Mouse (Mus musculus): ENCODE measurements at regions not wholly inside any gene's neighbourhood (a gene's known extent, or its start where the extent isn't known, plus 50 kb on each side); places are given as distances from the start of the nearest gene placed in this dataset.

DNA sequence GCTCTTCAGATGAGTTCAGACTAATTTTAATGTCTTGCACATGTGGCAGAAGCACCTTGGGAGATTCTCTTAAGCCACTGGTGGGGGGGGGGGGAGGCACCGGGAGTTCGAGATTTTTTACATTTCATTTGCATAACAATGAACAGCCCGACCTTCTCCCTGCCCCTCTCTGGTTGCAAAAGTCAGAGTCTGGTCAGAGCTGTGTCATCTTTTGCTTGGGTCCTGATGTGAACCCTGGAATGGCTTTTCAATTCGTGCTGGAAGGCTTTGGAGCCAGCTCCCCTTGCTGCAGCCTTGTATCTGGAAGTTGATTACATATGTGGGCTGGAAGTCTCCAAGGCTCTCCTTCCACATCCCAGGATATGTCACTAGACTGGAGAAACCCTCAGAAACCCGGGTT is 365.7 kb upstream of the Tbx3 start:
- DNase-seq (ENCODE audit: low read depth) = peak; percentile 73

DNA sequence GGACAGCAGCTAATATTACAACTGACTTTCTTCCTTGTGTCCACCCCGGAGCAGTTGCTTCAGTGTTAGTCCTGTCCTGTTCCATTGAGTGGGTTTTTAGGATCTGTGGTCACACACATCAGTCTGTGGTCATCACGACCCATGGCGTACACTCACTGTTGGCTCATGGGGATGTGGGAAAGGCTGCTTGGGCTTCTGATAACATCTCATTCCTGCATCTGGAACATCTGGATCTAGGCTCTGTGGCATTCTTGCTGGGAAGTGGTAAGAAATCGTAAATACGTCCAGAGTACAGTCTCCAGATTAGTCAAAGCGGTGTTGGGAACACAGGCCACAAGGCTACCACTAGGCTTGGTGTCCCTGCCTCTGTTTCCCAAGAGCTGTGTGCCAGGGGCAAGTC is 362.7 kb upstream of the Tbx3 start:
- DNase-seq (ENCODE audit: low read depth) = peak; percentile 54

DNA sequence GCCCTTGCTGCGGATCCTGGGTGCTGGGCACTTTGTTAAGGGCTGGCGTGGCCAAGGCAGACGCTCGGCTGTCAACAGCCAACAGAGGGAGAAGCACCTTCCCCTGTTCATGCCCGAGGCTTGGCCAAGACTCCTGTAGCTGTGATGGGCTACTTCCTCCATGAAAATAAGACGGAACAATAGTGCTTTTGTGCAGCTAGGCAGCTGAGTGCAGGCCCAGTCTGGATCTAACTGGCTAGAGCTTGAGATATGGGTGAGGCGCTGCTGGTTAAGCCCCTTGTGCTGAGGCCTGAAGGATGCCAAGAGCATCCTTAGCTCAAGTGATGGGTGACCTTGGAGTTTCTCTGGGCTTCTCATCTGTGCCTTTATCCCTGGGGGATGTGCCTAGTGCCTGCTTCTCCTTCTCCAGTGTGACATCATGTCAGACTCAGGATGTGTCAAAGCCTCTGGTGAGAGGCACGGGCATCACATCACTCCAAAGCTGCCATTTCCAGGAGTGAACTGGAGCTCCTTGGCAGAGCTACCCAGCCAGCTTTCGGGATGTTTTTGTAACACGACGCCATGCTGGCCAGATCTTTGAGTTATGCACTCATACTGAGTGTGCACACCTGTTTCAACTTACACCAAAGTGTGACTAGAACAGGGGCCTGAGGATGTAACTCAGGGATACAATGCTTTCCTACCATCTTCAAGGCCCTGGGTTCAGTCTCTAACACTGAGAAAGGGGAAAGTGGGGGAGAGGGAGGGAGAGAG is 360.1 kb upstream of the Tbx3 start:
- DNase-seq (ENCODE audit: low read depth) = peak; percentile 45

DNA sequence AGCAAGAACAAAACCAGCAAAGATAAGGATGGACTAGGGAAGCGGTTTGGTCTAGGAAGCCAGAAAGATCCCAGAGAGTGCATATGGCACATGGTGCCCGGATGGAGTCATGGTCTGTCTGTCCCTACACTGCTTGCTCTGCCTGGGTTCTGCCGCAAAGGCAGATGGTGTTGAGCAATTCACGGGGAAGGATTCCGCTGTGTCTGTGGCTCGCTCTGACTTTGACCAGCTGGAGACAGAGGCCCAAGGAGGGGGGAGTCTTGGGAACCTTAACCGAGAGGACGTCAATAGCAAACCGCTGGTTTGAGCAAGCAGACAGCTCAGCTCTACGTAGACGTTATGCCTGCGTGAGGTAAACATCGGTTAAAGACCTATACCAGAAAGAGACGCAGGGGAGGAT is 357.7 kb upstream of the Tbx3 start:
- DNase-seq (ENCODE audit: low read depth) = no peak

DNA sequence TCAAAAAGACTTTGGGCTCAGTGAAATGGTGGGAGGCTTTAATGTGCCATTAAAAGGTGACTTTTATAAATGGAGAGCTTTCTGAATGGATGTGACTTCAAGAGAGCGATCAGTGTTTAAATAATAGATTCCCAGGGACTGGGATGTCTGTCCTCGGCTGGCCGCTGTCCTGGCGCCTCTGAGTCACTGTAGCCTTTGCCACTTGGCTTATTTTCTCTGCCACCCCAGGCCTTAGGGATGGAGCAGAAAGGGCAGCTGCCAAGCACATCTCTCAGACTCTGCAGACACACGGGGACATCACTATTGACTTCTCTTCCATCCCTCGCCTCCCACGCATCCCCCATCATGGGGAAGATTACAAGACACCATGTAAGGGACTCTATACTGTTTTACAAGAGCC is 355.3 kb upstream of the Tbx3 start:
- no peak for DNase-seq (ENCODE audit: low read depth)

DNA sequence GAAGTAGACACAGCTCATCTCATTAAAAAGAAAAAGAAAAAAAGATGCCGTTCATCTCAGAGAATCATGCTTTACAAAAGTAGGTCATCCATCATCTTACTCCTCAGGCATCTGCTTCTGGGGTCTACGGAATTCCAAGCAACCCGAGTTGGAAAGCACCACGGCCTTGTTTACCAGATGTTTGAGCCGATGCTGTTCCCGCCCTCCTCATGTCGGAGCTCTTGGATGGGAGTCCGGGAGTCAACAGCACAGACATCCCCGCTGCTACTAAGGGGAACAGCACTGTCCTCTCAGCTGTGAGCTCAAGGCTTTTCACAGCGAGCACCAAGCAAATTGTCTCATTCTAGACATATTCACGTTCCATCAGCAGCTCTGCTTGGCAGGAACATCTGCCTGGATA is 352.9 kb upstream of the Tbx3 start:
- DNase-seq (ENCODE audit: low read depth) = no peak

DNA sequence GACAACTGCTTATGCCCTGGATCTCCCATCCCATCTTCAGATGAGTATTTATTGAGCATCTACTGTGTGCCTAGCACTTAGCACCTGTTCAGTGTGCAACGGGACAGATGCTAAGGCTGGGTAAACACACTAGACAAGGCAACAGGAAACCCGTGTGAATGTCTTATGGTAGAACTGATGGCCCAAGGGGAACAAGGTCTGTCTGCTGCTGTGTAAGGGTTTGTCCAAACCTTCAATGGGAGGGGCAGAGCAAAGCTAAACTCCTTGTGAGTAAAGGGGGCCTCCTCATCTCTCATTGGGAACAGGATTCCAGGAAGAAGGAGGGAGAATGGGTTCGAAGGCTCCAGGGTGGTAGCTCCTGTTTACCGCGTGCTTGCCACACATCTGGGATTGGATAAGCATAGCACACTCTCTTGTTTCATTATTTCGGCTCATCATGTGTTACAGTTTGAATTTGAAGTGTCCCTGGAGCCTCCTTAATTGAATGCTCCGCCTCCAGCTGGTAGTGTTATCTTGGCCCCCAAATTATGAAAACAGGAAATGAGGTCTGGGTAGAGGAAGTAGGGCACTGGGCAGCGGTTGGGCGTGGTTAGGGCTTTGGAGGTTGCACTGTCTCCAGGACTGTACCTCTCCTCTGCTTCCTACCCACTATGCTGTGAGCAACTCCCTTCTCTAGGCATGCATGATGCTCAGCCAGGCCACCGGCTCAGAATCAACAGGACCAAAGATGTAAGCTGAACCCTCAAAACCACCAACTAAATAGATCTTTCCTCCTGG is 348.9 kb upstream of the Tbx3 start:
- no peak for DNase-seq (ENCODE audit: low read depth)

DNA sequence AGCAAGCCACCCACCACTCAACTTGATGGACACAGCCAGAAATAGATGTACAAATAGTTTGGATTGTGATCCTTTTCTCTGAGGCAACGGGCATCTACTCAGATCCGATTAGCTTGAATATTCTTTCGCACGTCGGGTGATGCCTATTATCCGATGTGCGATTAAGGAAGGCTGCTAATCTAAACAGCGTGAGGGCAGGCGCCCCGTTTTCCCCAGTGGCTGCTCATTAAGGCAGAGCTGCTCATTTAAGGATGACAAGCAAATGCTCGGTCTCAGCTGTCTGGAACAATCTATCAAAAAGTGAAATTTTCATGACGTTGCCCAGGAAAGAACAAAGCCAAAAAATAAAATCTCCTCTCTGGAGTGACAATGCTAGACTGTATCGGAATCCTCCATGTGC is 348.1 kb upstream of the Tbx3 start:
- no peak for DNase-seq (ENCODE audit: low read depth)

DNA sequence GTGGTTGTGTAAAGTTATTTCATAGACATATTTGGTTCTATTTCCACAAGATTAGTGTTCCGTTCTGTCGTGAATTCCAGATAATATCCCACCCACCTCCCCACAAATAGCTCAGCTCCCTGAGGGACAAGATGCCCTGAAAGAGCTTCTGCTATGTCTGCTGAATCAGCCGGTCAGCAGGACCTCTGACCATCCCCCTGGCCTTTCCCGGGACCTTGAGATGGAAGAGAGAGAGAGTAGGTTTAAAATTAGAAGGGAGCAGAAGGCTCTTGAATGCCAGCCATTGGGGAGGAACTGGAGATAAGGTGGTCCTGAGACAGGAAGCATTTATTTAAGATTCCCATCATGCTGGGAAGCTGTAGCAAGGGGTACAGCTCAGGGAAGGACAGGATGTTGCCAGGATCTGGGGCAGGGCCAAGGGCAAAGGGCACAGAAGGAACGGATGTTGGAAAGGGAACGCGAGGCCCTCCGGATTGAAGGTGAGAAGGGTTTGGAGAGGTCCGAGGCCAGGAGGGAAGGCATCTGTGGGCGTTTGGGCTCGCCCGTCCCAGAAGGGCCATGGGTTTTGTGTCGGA is 344.7 kb upstream of the Tbx3 start:
- DNase-seq (ENCODE audit: low read depth) = no peak

DNA sequence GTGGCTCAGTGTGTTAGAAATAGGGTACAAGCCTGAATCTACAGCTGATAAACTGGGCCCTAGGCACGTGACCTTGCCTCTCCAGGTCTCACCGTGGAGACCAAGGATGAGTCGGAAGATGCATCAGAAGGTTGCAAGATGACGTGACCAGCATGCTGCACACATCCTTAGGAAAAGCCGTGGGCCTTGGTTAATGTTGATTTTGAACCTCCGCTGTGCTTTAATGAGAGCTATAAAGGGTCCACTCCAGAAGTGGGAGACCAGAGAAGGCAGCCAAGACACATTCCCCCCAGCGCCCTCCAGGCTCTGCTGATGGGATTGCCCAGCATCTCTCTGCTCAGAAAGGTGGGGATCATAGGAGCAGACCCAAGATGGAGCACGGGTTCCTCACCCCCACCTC is 343.6 kb upstream of the Tbx3 start:
- no peak for DNase-seq (ENCODE audit: low read depth)

DNA sequence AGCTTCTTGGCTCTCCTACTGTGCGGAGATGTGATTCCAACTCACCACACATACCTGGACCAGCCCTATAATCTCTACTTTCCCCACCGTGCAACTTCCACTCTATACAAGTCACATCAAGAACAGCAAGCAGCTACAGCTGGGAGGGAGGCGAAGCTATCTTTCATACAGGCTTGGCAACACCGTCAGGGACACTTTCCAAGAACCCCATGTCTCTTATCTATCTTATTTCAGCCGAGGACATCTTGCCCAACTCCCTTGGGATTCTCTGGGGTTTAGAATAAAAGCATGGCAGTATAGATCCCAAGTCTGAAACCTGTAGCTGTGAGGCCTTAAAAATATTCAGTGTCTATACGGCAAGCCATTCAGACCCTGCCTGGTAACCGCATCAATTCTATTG is 341.5 kb upstream of the Tbx3 start:
- no peak for DNase-seq (ENCODE audit: low read depth)

DNA sequence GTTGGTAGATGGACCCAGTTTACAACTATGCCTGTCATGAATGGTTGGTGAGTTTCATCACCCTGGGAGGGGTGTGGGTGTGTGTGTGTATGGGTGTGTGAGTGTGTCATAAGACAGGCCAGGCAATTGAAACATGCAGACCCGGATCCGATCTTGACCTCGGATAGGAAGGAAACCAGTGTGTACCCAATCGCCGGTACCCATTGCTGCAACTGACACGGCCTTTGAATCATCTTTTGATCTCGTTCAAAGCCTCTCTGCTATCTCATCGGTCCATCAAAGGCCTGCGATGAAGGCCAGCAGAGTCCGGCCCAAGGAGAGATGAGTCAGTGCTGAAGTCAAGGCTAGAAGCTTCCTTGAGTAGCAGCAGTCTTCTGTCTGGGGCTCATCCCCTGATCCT is 341.1 kb upstream of the Tbx3 start:
- no peak for DNase-seq (ENCODE audit: low read depth)

DNA sequence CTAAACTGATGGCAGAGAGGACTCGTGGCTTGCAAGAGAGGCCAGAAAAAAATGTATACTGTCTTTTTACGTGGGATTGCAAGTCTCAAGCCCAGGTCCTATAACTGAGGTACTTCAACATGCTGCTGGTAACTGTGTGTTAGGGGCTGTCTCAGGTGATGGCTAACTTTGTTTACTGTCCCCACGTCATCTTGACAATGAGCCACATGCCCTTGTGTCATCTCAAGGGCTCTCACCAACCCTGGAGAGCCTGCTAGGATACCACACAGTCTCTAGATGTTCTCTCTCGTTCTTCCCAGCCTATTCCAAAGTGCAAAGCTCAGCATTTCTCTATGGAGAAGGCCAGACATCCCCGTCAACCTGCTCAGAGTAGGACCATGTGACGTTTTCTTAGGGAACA is 340.6 kb upstream of the Tbx3 start:
- no peak for DNase-seq (ENCODE audit: low read depth)

DNA sequence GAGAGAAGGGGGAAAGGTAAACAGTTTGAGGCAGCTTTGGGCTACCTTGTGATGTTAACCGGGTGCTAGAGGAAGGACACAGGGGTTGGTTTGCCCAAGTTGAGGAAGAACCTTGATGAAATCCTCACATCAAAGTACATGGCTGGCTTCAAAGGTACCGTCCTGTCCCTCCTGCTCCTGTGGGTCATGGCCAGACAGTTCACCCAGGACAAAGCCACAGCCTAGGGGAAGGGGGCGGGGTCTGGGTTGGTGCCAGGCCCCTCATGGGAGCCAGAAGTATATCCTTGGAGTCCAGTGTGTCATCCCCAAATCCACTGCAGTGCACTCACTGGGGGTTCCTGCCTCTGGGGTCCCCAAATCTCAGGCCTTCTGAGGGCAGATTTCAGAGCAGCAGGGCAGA is 339.0 kb upstream of the Tbx3 start:
- no peak for DNase-seq (ENCODE audit: low read depth)

DNA sequence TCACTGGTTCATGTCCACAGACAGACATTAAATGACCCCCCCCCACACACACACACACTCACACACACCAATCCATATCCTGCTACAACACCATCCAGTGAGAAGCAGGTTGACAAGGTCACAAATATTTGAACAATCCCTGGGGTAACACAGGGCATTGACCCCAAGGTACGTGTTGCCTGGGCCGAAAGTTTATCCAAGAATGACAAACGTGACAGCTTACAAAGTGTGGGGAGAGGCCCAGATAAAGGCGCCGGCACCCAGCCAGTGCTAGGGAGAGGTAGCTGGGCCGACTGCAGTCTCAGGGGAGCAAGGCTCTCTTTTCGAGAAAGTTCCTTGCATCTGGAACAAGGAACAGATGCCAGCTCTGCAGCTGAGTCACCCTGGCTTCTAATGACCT is 337.8 kb upstream of the Tbx3 start:
- peak; percentile 5 for DNase-seq (ENCODE audit: low read depth)

DNA sequence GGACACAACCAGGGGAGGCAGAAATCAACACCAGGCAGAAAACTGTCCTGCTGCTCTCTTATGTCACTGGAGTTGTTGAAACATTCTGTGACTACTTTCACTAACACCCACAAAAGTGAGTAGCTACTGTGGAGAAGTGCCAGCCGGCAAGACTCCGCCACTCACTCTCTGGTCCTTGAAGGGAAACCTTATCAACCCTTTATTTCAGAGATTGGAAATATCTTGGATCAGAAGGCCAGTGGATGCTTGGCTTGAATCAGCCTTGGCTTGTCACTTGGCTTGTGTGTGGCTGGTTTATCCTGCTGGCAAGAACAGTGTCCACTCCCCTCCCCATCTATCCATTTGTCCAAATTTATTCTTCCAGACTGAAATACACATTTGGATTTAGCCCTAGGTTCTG is 335.3 kb upstream of the Tbx3 start:
- no peak for DNase-seq (ENCODE audit: low read depth)

DNA sequence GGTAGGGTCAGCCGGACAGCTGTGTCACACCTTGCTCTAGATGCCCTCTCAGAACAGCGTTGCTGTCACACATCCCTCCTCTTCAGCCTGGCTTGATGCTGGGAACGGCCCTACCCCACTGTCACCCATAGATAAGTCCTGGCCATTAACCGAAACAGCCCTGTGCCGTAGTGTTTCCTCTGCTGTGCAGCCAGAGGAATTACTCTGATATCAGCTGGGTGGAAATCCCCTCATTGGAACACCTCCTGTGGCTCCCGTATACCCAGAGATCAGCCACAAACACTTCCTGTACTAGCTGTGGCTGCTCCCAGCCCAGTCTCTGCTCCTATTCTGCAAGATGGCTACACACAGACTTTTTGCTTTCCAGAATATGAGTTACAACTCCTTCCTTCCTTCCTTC is 334.5 kb upstream of the Tbx3 start:
- no peak for DNase-seq (ENCODE audit: low read depth)

DNA sequence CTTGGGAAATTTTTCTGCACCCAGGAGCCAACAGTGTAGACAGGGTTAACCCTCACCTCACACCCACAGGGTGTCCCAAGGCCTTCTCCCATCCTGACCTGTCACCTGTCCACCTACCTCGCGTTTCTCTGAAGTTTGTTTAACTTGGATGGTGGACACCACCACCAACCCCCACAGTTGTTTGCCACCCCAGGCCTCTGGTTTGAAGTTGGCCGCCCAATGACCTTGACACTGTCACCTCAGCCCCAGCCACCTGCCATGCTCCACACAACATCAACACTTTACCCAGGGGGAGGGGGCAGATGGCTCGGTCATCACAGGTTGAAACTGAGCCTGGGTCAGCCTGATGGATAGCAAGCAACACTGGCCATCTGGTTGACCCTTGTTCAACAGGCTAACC is 332.7 kb upstream of the Tbx3 start:
- DNase-seq (ENCODE audit: low read depth) = no peak

DNA sequence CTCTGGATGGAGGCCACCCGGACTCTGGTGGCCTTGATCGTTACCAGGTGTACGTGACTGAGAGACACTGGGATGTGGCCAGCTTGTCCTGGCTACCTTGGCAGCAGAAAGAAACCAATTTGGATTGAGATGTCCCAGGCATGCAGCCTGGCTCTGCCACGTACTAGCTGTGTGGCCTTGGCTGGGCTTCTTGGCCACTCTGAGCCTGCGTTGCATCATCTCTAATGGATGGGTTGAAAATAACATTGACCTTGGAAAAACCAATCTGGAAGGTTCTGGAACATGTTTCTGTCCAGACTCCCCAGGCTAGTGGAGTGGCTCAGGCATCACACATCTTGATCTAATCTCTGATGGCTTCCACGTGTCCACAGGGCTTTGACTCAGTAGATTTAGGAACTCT is 331.8 kb upstream of the Tbx3 start:
- DNase-seq (ENCODE audit: low read depth) = no peak

DNA sequence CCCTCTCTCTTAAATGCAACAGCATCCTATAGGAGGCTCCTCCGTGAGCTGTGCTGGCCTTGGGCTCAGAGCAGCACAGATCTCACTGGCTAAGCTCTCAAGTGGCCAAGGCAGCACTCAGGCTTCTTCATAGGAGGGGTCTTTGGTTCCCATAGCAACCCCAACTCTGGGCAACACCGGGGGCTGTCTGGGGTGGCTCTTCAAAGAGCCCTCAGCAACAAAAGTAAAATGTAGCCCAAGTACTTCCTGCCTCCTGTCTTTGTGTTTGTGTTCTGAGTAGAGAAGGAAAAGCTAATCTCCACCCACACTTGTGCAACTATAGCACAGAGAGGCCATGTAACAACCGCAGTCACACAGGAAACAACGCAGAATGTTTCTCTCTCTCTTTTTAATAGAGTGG is 322.2 kb upstream of the Tbx3 start:
- no peak for DNase-seq (ENCODE audit: low read depth)

DNA sequence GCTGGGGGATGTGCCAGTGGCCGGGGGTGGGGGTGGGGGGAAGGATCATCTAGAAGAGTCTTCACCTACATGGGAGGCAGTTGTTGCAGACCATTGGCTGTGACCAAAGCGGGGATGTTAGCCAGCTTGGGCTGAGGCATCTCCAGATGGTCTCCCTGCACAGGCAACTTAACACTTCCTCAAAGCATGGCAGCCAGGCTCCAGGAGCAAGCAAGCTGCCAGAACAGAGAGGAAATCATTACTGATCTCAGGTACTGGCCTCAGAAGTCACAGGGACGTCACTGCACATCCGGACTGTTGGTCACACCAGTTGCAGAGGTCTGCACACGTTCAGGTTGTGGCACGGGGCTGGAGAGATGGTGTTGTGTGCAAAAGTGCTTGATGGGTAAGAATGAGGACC is 321.1 kb upstream of the Tbx3 start:
- DNase-seq (ENCODE audit: low read depth) = no peak

DNA sequence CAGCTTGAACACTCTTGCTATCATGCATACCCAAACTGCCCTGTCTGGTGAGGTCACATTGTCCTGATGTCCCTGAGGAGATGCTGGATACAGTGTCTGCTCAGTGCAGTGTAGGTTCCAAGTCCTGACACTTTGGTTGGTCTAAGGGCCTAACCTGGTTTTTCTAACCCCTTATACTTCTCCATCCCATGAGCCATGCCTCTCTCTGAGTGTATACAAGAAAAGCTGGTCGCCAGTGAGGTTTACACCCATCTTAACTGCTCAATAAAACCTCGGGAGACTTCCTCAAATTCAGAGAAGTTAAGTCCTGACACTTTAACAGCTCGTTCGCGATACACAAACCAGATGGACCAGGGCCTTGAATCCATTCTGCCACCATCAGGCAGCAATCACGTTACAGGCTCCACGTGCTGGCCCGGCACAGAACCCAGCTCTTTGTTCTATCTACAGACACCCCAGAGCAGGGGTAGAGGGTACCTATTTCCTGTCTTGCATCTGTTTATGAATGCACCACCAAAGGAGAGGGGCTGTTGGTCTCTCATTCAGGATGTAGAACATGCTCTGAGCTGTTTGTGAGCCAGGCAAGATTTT is 320.0 kb upstream of the Tbx3 start:
- no peak for DNase-seq (ENCODE audit: low read depth)

DNA sequence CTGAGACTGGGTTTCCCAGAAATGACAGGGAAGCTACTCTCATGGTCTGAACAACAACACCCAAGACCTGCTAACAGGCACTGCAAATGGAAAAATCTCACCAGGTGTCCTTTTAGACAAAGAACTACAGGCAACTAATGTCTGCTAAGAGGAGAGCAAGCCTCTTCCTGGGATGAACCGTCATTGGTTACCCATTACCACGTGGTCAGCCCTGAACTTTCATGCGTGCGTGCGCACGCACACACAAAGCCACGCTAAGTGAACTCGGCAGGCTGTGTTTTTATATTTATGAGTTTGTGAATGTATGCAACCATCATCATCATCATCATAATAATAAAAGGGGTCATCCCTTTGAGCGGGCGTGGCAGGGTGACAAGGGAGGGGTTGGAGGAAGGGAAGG is 315.0 kb upstream of the Tbx3 start:
- DNase-seq (ENCODE audit: low read depth) = no peak

Measured in NIH3T3 (cell line).